Mouse (Mus musculus) CD8-positive naive resting alpha-beta T cell, adult 2 months (primary cell): ENCODE results near the gene Prex1.

ENCODE experiments used
- DNase-seq, 2 experiments: peaks; one replicate each; pipeline ENCODE4 v3.0.0; 2022; ENCODE audit warnings: low read depth in 2 of 2, low spot score in 2 of 2

The Prex1 gene

GRCm38 (mm10) chr2:166606481-166607245, 107.0 kb downstream of the Prex1 start:
- DNase-seq, result no peak

- DNase-seq, result no peak
These were observed 107.6 kb downstream of the Prex1 start for GRCm38 (mm10) chr2:166606053-166606452.

DNA sequence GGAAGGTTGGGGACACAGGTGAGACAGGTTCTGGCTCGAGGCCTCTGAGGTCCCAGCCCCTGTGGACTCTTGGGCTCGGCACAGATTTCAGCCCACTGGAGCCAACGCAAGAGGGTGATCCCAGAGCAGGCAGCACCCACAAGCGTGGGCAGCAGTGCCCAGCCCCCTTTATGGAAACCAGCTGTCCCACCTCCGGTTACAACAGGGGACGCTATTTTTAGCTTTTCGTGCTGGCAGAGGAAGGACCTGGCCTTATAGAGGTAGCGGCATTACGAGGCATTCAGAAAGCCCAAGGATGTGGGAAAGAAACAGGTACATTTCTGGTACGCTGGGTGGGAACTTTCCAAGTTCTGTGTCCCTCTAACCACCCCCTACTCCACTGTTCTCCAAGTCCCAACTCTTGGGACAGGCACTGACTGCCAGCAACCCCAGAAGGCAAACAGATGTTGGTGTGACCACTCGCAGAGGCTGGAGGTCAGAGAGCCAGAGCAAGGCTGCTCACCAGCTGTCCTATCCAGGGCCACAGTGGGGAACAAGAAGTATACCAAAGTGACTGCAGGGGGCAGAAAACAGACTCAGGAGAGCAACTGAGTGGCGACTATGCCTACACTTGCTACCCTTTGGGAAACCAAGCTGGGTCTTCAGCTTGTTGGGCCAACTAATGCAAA, 108.3 kb downstream of the Prex1 start:
- no peak for DNase-seq

DNA sequence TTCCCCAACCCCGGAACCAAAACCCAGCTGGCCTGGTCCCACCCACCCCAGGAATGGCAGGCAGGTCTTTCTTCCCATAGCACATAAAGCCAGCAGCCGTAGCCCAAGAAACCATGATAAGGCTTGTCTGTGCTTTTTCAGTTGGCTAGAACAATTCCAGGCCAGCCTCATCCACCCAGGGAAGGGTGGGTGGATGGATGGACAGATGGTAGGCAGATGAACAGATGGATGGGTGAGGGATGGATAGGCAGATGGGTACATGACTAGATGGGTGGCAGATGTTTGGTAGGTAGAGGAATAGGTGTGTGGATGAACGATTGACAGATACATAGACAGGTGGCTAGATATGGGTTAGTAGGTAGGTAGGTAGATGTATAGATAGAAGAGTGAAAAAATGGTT, 110.7 kb downstream of the Prex1 start:
- DNase-seq, result no peak

GRCm38 (mm10) chr2:166601420-166601819, 112.2 kb downstream of the Prex1 start:
- DNase-seq, result no peak

GRCm38 (mm10) chr2:166598453-166599155, 115.0 kb downstream of the Prex1 start:
- DNase-seq, result no peak

GRCm38 (mm10) chr2:166597763-166598162, 115.9 kb downstream of the Prex1 start:
- no peak for DNase-seq

GRCm38 (mm10) chr2:166592034-166592912, 121.4 kb downstream of the Prex1 start:
- peak; percentile 65 to 67 for DNase-seq

- DNase-seq, result no peak
These were observed 129.1 kb downstream of the Prex1 start for GRCm38 (mm10) chr2:166584491-166584890.

DNA sequence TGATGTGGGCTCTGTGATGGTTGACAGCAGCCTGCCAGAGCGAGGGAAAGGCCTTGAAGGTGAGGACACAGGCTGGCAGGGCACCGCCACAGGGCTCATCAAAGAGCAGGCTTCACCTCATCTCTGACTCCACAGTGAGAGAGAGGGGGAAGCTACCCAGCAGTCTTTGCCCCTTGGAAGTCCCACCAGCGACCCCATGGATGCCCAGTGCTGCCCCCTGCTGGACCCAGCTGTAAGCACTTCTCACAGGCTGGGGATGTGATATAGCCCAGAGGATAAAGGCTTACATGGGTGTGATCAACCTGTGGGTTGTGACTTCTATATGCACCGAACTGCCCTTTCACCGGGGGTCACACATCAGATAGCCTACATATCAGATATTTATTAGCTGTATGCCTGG, 130.3 kb downstream of the Prex1 start:
- no peak for DNase-seq

DNA sequence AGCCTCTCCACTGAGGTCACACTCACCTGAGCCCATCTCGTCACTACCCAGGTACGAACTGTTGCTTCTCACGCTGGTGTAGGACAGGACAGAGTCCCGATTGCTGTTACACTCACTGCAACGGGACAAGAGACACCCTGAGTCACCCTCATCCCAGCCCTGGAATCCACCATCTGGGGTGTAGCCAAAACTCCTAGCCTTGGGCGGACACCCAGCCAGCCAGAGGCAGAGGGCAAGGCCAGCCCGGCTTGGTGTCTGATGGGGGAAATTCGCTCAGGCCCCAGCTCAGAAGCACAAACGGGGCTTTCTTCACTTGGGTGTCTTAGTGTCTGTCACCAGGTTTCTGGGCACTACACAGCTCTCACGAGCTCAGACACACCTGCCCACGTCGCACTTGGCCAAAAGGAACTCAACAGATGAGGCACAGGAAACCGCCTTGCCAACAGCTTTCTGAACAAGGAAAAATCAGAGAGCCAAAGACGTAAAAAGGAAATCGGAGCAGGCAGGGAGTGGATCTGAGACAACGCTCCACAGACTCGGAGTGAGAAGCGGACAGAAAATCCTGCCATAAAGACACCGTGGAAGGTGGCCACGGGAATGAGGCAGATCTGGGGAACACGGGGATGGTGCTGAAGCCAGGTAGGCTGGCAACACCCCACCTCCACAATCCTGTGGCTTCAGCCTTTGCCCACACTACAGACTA, 131.6 kb downstream of the Prex1 start:
- no peak for DNase-seq

GRCm38 (mm10) chr2:166579793-166580192, 133.8 kb downstream of the Prex1 start:
- no peak for DNase-seq

DNA sequence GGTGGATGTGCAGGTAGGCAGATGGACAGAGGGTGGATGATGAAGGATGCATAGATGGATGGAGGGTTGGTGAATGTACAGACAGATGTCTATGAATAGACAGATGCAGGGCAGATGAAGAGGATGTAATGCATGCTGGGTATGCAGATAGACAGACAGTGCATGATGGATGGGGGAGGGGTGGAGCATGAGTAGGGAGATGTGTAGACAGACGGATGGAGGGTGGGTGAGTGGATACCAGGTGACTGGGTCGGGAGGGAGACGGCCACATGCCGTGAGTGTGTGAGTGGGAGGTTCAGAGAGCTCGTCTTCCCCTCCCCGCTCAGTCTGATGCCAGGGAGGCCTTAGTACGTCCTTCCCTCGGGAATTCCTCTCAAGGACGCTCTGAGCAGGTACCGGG, 134.3 kb downstream of the Prex1 start:
- DNase-seq, result no peak

GRCm38 (mm10) chr2:166575419-166575818, 138.2 kb downstream of the Prex1 start:
- DNase-seq, result no peak

DNA sequence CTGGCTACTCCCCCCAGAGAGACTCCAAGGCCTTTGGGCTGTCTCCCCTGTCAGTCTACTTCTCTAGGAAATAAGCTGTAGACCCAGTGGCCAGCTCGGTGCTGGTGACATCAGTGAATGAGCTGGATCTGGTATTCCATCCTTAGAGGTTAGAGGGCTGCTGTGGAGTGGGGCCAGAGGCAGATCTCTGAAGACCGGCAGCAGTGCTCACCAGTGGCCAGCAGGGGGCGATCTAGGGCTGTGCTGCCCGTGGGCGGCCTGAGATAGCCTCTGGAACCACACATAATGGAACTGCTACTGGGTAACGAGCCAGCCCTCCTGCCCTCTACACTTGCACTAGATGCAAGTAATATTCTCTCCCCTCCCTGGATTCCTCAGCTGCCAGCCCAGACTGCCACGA, 138.7 kb downstream of the Prex1 start:
- DNase-seq, result peak; percentile 55 to 65

- no peak for DNase-seq
These were observed 140.0 kb downstream of the Prex1 start for GRCm38 (mm10) chr2:166573621-166574020.

DNA sequence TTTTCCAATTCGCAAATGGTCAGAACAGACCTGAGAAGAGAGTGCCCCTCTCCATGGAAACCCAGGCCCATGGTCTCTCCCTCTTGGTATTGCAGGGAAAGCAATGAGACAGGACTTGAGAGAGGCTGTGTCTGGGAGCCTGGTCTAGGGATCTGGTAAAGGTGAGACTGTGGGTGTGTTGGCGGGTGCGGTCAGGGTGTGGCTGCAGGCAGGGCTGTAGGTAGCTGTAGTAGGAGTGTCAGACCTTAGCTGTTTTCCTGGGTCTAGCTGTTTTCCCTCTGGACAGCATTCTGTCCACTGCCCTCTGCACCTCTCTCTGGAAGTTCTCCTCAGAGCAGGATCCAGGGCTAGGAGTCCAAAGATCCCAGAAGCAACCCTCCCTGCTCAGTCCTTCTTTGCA, 141.3 kb downstream of the Prex1 start:
- no peak for DNase-seq

DNA sequence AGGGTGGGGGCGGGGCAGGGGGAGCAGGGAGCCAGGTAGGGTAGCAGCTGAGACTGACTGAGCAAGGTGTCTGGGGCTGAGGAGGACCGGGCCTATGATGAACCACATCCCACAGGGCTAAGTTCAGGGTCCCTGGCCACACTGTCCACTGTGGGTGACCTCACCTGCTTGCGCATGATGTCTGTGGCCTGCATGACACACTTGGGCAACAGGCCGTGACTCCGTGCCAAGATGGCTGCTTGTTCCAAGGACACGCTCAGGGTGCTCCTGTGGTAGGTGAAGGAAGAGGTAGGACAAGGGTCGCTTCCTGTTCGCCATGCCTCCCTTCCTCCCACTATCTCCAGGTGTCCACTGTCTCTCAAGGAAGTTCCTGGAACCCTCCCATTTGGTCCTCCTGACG, 144.4 kb downstream of the Prex1 start:
- no peak for DNase-seq

GRCm38 (mm10) chr2:166565503-166565902, 148.1 kb downstream of the Prex1 start:
- DNase-seq, result no peak

GRCm38 (mm10) chr2:166564455-166564854, 149.2 kb downstream of the Prex1 start:
- DNase-seq, result peak; percentile 53 to 63
